Mouse (Mus musculus) cerebellum, adult 2 months (tissue): ENCODE data around the gene Cdhr1.

ENCODE experiments used
- CTCF ChIP-seq: fragments of 200-500 bp; IDR thresholded peaks from 2 replicates; pipeline ENCODE4 v1.5.1; 2011; ENCODE audit warnings: low read depth, mild to moderate bottlenecking, control low read depth, low read length, moderate library complexity, borderline replicate concordance; ENCODE audit not compliant: insufficient read depth
- POLR2A ChIP-seq: fragments of 200-500 bp; IDR thresholded peaks from 2 replicates; pipeline ENCODE4 v1.6.1; 2011; ENCODE audit warnings: low read length, control low read depth, borderline replicate concordance; ENCODE audit not compliant: insufficient read depth

GRCm38 (mm10) chr14:37119233-37119632 is 21.1 kb upstream of the Cdhr1 start:
- no peak for TF ChIP-seq POLR2A
- no peak for TF ChIP-seq CTCF
